7 mouse cellular contexts compared by ENCODE assay signal in the genomic region with DNA sequence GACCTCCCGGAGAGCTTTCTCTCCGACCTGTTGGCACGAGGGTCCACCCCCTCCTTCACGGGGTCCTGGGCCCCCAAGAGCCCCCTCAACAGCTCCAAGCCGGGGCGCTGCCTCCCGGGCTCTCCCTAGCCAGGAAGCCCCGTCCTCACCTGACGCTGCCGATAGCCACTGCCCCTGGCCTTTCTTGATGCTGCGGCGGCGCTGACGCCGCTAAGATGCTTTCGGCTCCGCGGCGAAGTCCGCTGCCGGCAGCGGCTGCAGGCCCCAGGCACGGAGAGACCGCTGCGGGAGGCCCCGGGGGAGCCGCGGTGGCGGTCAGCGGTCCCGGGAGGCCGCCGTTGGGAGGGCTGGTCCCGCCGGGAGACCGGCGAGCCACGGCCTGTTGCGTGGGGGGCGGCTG. TPM values are rescaled to one million over a fixed set of nuclear protein-coding genes. Genes with fewer than 3 reads are reported as not detected.
A peak's percentile ranks its signal among the peaks of the same experiment; 100 is the strongest.
DNase-seq lines count a peak whose midpoint lies in the region; ATAC-seq and TF ChIP-seq lines count a peak whose summit lies in the region.

No protein-coding gene starts in this region.

- under 1% methylated on average over 40 of the region's 40 CpGs for WGBS in neural tube, embryonic 11.5 days
- WGBS in forebrain, embryonic 10.5 days, result under 1% methylated on average over 39 of the region's 40 CpGs
- under 1% methylated on average over 25 of the region's 40 CpGs for WGBS in limb, embryonic 14.5 days
- under 1% methylated on average over 40 of the region's 40 CpGs for WGBS in stomach, embryonic 14.5 days

- H3K27ac ChIP-seq in neural tube, embryonic 11.5 days (ENCODE audit: low read depth, low read length), result peak overlapping the region; percentile 94
- peak overlapping the region; percentile 98 for H3K27ac ChIP-seq in forebrain, embryonic 10.5 days
- peak overlapping the region; percentile 97 for H3K27ac ChIP-seq in limb, embryonic 14.5 days (replicated peaks; ENCODE audit: low read depth, low read length)
- H3K27ac ChIP-seq in stomach, embryonic 14.5 days (ENCODE audit: low read length), result peak overlapping the region; percentile 100

- H3K4me1 ChIP-seq in neural tube, embryonic 11.5 days (ENCODE audit: control insufficient read depth, insufficient read depth, low read length), result peaks cover 6% of the 10 kb centered on the region
- peaks cover 17% of the 10 kb centered on the region for H3K4me1 ChIP-seq in forebrain, embryonic 10.5 days
- peaks cover 13% of the 10 kb centered on the region for H3K4me1 ChIP-seq in limb, embryonic 14.5 days (ENCODE audit: control insufficient read depth, insufficient read depth, low read length)
- H3K4me1 ChIP-seq in stomach, embryonic 14.5 days (ENCODE audit: control insufficient read depth, insufficient read depth, low read length), result 0 out of 2 replicates have a peak, but pooled peaks cover 5% of the 10 kb centered on the region

- H3K4me3 ChIP-seq in neural tube, embryonic 11.5 days (ENCODE audit: low read depth, low read length), result peak overlapping the region; percentile 99
- peak overlapping the region; percentile 80 for H3K4me3 ChIP-seq in forebrain, embryonic 10.5 days
- peak overlapping the region; percentile 99 for H3K4me3 ChIP-seq in limb, embryonic 14.5 days (replicated peaks; ENCODE audit: low read length)
- H3K4me3 ChIP-seq in stomach, embryonic 14.5 days (ENCODE audit: low read depth, low read length), result peak overlapping the region; percentile 100

- H3K9ac ChIP-seq in neural tube, embryonic 11.5 days (ENCODE audit: low read length), result peak overlapping the region; percentile 98
- peak overlapping the region; percentile 98 for H3K9ac ChIP-seq in limb, embryonic 14.5 days (ENCODE audit: low read depth, low read length, severe bottlenecking)
- H3K9ac ChIP-seq in stomach, embryonic 14.5 days (replicated peaks; ENCODE audit: low read depth, low read length), result peak overlapping the region; percentile 100

- H3K9me3 ChIP-seq in neural tube, embryonic 11.5 days (ENCODE audit: control insufficient read depth, low read length), result no peaks in the 10 kb centered on the region
- H3K9me3 ChIP-seq in forebrain, embryonic 10.5 days, result no peaks in the 10 kb centered on the region
- no peaks in the 10 kb centered on the region for H3K9me3 ChIP-seq in limb, embryonic 14.5 days (ENCODE audit: control insufficient read depth, low read length)
- H3K9me3 ChIP-seq in stomach, embryonic 14.5 days (ENCODE audit: control insufficient read depth, low read depth, low read length), result no peaks in the 10 kb centered on the region

- peaks cover 17% of the 10 kb centered on the region for H3K36me3 ChIP-seq in neural tube, embryonic 11.5 days (ENCODE audit: control insufficient read depth, insufficient read depth, low read length)
- peaks cover 37% of the 10 kb centered on the region for H3K36me3 ChIP-seq in forebrain, embryonic 10.5 days (replicated peaks)
- H3K36me3 ChIP-seq in limb, embryonic 14.5 days (ENCODE audit: control insufficient read depth, insufficient read depth, low read length), result peaks cover 36% of the 10 kb centered on the region
- peaks cover 35% of the 10 kb centered on the region for H3K36me3 ChIP-seq in stomach, embryonic 14.5 days (ENCODE audit: control insufficient read depth, insufficient read depth, low read length)

- TF ChIP-seq POLR2A in limb, embryonic 14.5 days (IDR thresholded peaks at IDR 0.05; ENCODE audit: borderline replicate concordance, extremely low read depth, insufficient read depth, insufficient read length), result no peak

- ATAC-seq in neural tube, embryonic 11.5 days (ENCODE audit: insufficient read depth, low FRiP score, low TSS enrichment), result no peak
- no peak for ATAC-seq in limb, embryonic 14.5 days (ENCODE audit: low FRiP score, low read depth)
- no peak; the same call in 1 of the 2 replicates for ATAC-seq in stomach, embryonic 14.5 days (ENCODE audit: insufficient number of reproducible peaks, insufficient read depth, low FRiP score, low read depth)

- H3K27me3 ChIP-seq in neural tube, embryonic 11.5 days (ENCODE audit: control insufficient read depth, insufficient read depth, low read length), result no peaks in the 10 kb centered on the region
- H3K27me3 ChIP-seq in forebrain, embryonic 10.5 days (ENCODE audit: poor library complexity, severe bottlenecking), result no peaks in the 10 kb centered on the region
- H3K27me3 ChIP-seq in limb, embryonic 14.5 days (ENCODE audit: control insufficient read depth, insufficient read depth, low read length), result no peaks in the 10 kb centered on the region
- no peaks in the 10 kb centered on the region for H3K27me3 ChIP-seq in stomach, embryonic 14.5 days (ENCODE audit: control insufficient read depth, insufficient read depth, low read length)

- DNase-seq in neural tube, embryonic 11.5 days (ENCODE audit: low spot score), result no peak
- DNase-seq in neural tube, embryonic 10.5 days (ENCODE audit: extremely low spot score, low spot score), result no peak
- DNase-seq in forebrain, embryonic 10.5 days (ENCODE audit: extremely low spot score, low spot score), result no peak
- no peak for DNase-seq in limb, embryonic 14.5 days (ENCODE audit: low spot score)
- DNase-seq in cerebellum, adult 9-10 months, result no peak
- DNase-seq in adrenal gland, adult (ENCODE audit: inconsistent age in 2 of 2, low spot score in 1 of 2), result no peak

- peak overlapping the region; percentile 83 for H3K4me2 ChIP-seq in neural tube, embryonic 11.5 days (ENCODE audit: low read depth)
- peak overlapping the region; percentile 88 for H3K4me2 ChIP-seq in limb, embryonic 14.5 days (replicated peaks; ENCODE audit: low read depth, low read length, severe bottlenecking)
- peak overlapping the region; percentile 32 for H3K4me2 ChIP-seq in stomach, embryonic 14.5 days (replicated peaks; ENCODE audit: low read depth, low read length)

RNA-seq across cellular contexts. Expression of a gene that starts 0.5 kb away (rescaled TPM):
- polyA plus RNA-seq in neural tube, embryonic 11.5 days (2014; fragmentation: Nextera tagmentation; extraction: Ambion mirVana), result 62.2 and 64.2 TPM in 2 replicates
- 49.0 and 55.3 TPM in 2 replicates for polyA plus RNA-seq in forebrain, embryonic 10.5 days (2016; fragmentation: Nextera tagmentation; extraction: Ambion mirVana)
- polyA plus RNA-seq in limb, embryonic 14.5 days (2012; rRNA removed), result 170 and 223 TPM in 2 replicates
- polyA plus RNA-seq in limb, embryonic 14.5 days (2014; fragmentation: Nextera tagmentation; extraction: Ambion mirVana), result 51.4 and 56.2 TPM in 2 replicates
- polyA plus RNA-seq in stomach, embryonic 14.5 days (2014; fragmentation: Nextera tagmentation; extraction: Ambion mirVana), result 45.6 and 52.1 TPM in 2 replicates

RNA-seq across cellular contexts. Expression of a gene that starts 15.6 kb away (rescaled TPM):
- 160 and 167 TPM in 2 replicates for polyA plus RNA-seq in neural tube, embryonic 11.5 days (2014; fragmentation: Nextera tagmentation; extraction: Ambion mirVana)
- 180 and 183 TPM in 2 replicates for polyA plus RNA-seq in forebrain, embryonic 10.5 days (2016; fragmentation: Nextera tagmentation; extraction: Ambion mirVana)
- polyA plus RNA-seq in limb, embryonic 14.5 days (2012; rRNA removed), result 109 and 111 TPM in 2 replicates
- 125 TPM in 2 replicates for polyA plus RNA-seq in limb, embryonic 14.5 days (2014; fragmentation: Nextera tagmentation; extraction: Ambion mirVana)
- 134 and 144 TPM in 2 replicates for polyA plus RNA-seq in stomach, embryonic 14.5 days (2014; fragmentation: Nextera tagmentation; extraction: Ambion mirVana)

RNA-seq across cellular contexts. Expression of a gene that starts 27.5 kb away (rescaled TPM):
- polyA plus RNA-seq in neural tube, embryonic 11.5 days (2014; fragmentation: Nextera tagmentation; extraction: Ambion mirVana), result 51.5 and 55.5 TPM in 2 replicates
- 49.2 and 50.8 TPM in 2 replicates for polyA plus RNA-seq in forebrain, embryonic 10.5 days (2016; fragmentation: Nextera tagmentation; extraction: Ambion mirVana)
- 83.3 and 94.6 TPM in 2 replicates for polyA plus RNA-seq in limb, embryonic 14.5 days (2012; rRNA removed)
- polyA plus RNA-seq in limb, embryonic 14.5 days (2014; fragmentation: Nextera tagmentation; extraction: Ambion mirVana), result 50.2 and 53.7 TPM in 2 replicates
- polyA plus RNA-seq in stomach, embryonic 14.5 days (2014; fragmentation: Nextera tagmentation; extraction: Ambion mirVana), result 39.4 and 42.2 TPM in 2 replicates

RNA-seq across cellular contexts. Expression of a gene that starts 39.8 kb away (rescaled TPM):
- 19.0 and 20.1 TPM in 2 replicates for polyA plus RNA-seq in neural tube, embryonic 11.5 days (2014; fragmentation: Nextera tagmentation; extraction: Ambion mirVana)
- 0.33 TPM in 2 replicates for polyA plus RNA-seq in forebrain, embryonic 10.5 days (2016; fragmentation: Nextera tagmentation; extraction: Ambion mirVana)
- polyA plus RNA-seq in limb, embryonic 14.5 days (2012; rRNA removed), result 89.8 and 106 TPM in 2 replicates
- polyA plus RNA-seq in limb, embryonic 14.5 days (2014; fragmentation: Nextera tagmentation; extraction: Ambion mirVana), result 93.9 and 131 TPM in 2 replicates
- 0.07 TPM in 1 of 2 replicates, not detected in the other for polyA plus RNA-seq in stomach, embryonic 14.5 days (2014; fragmentation: Nextera tagmentation; extraction: Ambion mirVana)

Comparison
In these comparisons a context has a peak if more than half of its experiments do, and no peak if none do; other contexts are left out.
1. H3K4me2 ChIP-seq: peak in every context shown above with its lines; median percentile 88 in limb, embryonic 14.5 days; 83 in neural tube, embryonic 11.5 days; 32 in stomach, embryonic 14.5 days.